Mouse (Mus musculus) brain, adult 2 months (tissue): Measurements from ENCODE around the gene Tpmt.
A peak's percentile ranks its signal among the peaks of the same experiment; 100 is the strongest.

ENCODE experiments used
- DNase-seq: peaks from one replicate; pipeline ENCODE4 v3.0.0; 2011; ENCODE audit warnings: low read depth, low spot score

Tpmt gene

GRCm38 (mm10) chr13:47043030-47043680 is 1.4 kb downstream of the Tpmt start, which contains the start of gene Kdm1b:
TSS of gene Kdm1b (plus strand) at chr13:47043499.
- peak; percentile 98 for DNase-seq

- no peak for DNase-seq
Observed at GRCm38 (mm10) chr13:47042024-47042633, 2.4 kb downstream of the Tpmt start.

GRCm38 (mm10) chr13:47040061-47040460 is 4.5 kb downstream of the Tpmt start:
- no peak for DNase-seq

GRCm38 (mm10) chr13:47037946-47038345 is 6.6 kb downstream of the Tpmt start:
- DNase-seq, result no peak

GRCm38 (mm10) chr13:47033602-47034001 is 10.9 kb downstream of the Tpmt start:
- DNase-seq, result no peak

GRCm38 (mm10) chr13:47030376-47031107 is 14.0 kb downstream of the Tpmt start:
- no peak for DNase-seq

GRCm38 (mm10) chr13:47020798-47021197 is 23.7 kb downstream of the Tpmt start:
- DNase-seq, result no peak

- DNase-seq, result no peak
Observed at GRCm38 (mm10) chr13:47019774-47020173, 24.8 kb downstream of the Tpmt start.

GRCm38 (mm10) chr13:47017259-47017658 is 27.3 kb downstream of the Tpmt start:
- DNase-seq, result peak; percentile 86

GRCm38 (mm10) chr13:47015195-47015501 is 29.4 kb downstream of the Tpmt start:
- DNase-seq, result no peak

- DNase-seq, result peak; percentile 92
Observed at GRCm38 (mm10) chr13:47014334-47015194, 30.0 kb downstream of the Tpmt start, which contains the start of gene Nhlrc1. TSS of gene Nhlrc1 (minus strand) at chr13:47014850.

GRCm38 (mm10) chr13:47013740-47014139 is 30.8 kb downstream of the Tpmt start:
- no peak for DNase-seq

- no peak for DNase-seq
Observed at GRCm38 (mm10) chr13:47001590-47001989, 42.9 kb downstream of the Tpmt start.

GRCm38 (mm10) chr13:46999498-46999897 is 45.0 kb downstream of the Tpmt start:
- DNase-seq, result no peak

GRCm38 (mm10) chr13:46997355-46997754 is 47.2 kb downstream of the Tpmt start:
- DNase-seq, result no peak

- peak; percentile 74 for DNase-seq
Observed at GRCm38 (mm10) chr13:46993274-46993551, 51.3 kb downstream of the Tpmt start.

GRCm38 (mm10) chr13:46992516-46993273 is 51.8 kb downstream of the Tpmt start:
- peak; percentile 89 for DNase-seq

GRCm38 (mm10) chr13:46990376-46991011 is 54.0 kb downstream of the Tpmt start:
- DNase-seq, result no peak

- DNase-seq, result no peak
Observed at GRCm38 (mm10) chr13:46987941-46988340, 56.6 kb downstream of the Tpmt start.

GRCm38 (mm10) chr13:46986208-46986607 is 58.3 kb downstream of the Tpmt start:
- DNase-seq, result no peak

GRCm38 (mm10) chr13:46983878-46984277 is 60.7 kb downstream of the Tpmt start:
- no peak for DNase-seq
